Mouse (Mus musculus) cerebellum, adult 2 months (tissue): ENCODE data around the gene Sfta2.

Experiments used
- CTCF ChIP-seq: fragments of 200-500 bp; IDR thresholded peaks from 2 replicates; pipeline ENCODE4 v1.5.1; 2011; ENCODE audit warnings: low read depth, mild to moderate bottlenecking, control low read depth, low read length, moderate library complexity, borderline replicate concordance; ENCODE audit not compliant: insufficient read depth
- POLR2A ChIP-seq: fragments of 200-500 bp; IDR thresholded peaks from 2 replicates; pipeline ENCODE4 v1.6.1; 2011; ENCODE audit warnings: low read length, control low read depth, borderline replicate concordance; ENCODE audit not compliant: insufficient read depth

- TF ChIP-seq POLR2A: no peak
- TF ChIP-seq CTCF: no peak
These were observed 90.5 kb downstream of the Sfta2 start for GRCm38 (mm10) chr17:35691811-35692210.
